Mouse (Mus musculus) cerebellum, adult 2 months (tissue): ENCODE results near the gene Klrg2.

Source experiments
- CTCF ChIP-seq: fragments of 200-500 bp; IDR thresholded peaks from 2 replicates; pipeline ENCODE4 v1.5.1; 2011; ENCODE audit warnings: low read depth, mild to moderate bottlenecking, control low read depth, low read length, moderate library complexity, borderline replicate concordance; ENCODE audit not compliant: insufficient read depth
- POLR2A ChIP-seq: fragments of 200-500 bp; IDR thresholded peaks from 2 replicates; pipeline ENCODE4 v1.6.1; 2011; ENCODE audit warnings: low read length, control low read depth, borderline replicate concordance; ENCODE audit not compliant: insufficient read depth

DNA sequence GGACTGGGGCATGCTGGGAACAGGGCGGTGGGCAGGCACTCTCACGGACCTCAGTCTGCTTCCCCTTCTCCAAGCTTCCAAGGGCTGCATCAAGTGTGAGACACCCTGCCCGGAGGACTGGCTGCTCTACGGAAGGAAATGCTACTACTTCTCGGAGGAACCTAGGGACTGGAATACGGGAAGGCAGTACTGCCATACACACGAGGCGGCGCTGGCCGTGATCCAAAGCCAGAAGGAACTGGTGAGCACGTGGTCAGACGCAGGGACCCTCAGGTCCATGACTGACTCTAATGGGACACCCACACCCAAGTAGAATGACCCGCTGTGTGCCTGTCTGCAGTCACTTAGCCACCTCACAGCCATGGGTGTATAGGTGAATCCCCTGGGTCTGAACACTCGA lies 39.7 kb upstream of the Klrg2 start:
- no peak for TF ChIP-seq POLR2A
- no peak for TF ChIP-seq CTCF
